Mouse (Mus musculus) gonadal fat pad, adult 2 months (tissue): ENCODE data around the gene Sfr1. TPM values are rescaled to one million over a fixed set of nuclear protein-coding genes. Genes with fewer than 3 reads are reported as not detected.

Experiments used
- DNase-seq: peaks from one replicate; pipeline ENCODE4 v3.0.0-alpha.2; 2012; ENCODE audit warnings: low read depth
- polyA plus RNA-seq: library from polyadenylated mRNA; depleted of rRNA; stranded (reverse); fragments of >200 nt; gene quantifications from 2 replicates; pipeline ENCODE4 v1.2.3, GENCODE M21; 2012; rRNA removed

Gene Sfr1
- polyA plus RNA-seq: 55.3 and 66.8 TPM in 2 replicates

DNA sequence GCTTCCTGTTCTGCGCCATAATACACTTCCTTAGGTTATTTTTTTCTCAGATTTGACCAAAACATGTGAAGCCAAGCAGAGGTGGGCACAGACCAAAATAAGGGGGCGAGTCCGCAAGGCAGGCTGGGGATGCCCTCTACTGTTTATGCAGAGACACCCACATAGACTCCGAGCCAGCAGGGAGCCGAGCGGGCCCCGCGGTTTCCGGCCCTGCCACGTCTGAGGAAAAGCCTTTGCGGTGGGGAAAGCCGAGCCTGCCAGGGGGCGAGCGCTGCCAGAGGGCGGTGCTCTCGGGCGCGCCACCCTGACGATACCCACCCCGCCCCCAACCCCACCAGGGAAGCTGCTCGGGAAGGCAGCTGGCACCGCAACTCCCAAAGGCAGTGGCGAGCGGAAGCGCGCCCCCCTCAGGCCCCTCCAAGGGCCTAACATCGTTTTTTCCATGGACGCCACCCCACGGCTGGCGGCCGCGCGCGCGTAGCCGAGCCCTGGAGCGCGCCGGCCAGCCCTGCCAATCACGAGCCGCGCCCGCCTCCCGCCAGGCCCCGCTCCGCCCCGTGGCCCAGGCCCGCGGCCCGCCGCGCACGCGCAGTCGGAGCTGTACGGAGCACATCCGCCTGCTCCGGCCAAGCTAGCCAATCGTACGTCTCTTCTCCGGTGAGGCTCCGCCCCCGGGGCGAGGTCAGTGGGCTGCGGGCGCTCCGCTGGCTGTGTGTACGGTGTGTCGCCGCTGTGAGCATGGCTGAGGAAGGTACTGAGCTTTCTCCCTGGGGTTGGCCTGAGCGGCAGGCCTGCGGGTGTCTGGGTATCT, at the start of gene Sfr1:
Gene Sfr1, plus strand, starts transcription at position 612 of the 811 bp plus-strand sequence.
- no peak for DNase-seq

DNA sequence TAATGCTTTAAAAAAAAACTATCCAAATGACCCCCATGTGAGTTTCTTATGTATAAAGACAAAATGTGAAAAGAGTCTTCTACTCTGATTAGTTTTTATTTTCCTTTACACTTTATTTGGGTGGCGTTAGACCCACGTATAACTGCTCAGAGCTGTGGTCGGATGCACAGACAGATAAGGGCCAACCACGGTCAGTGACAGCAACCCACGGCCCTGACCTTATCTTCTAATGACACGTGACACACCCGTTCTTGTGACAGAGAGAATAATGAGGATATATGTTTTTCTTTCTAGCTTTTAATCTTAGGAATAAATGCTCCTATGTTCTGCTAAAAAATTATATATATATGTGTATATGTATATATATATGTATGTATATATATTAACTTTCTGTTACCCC, 41.9 kb upstream of the Sfr1 start:
- no peak for DNase-seq

DNA sequence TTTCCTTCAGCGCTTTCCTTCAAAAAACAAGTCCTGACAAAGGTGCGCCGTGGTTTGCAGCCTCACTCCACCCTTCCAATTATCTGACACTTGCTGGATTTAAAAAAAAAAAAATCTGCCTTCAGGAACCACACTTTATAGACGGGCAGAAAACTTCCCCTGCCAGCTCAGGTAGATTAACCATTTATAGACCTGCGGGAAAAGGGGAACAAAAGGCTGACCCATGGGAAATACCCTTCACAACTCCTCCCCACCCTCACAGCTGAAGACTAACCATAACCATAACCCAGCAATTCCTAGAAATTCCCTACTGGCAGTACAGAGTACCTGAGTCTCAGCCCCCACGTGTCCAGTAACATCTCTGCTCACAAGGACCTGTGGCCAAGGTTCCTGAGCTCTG, 39.5 kb upstream of the Sfr1 start, which contains the start of gene Col17a1:
Gene Col17a1, minus strand, starts transcription at position 101 of the 400 bp plus-strand sequence.
- DNase-seq: no peak

DNA sequence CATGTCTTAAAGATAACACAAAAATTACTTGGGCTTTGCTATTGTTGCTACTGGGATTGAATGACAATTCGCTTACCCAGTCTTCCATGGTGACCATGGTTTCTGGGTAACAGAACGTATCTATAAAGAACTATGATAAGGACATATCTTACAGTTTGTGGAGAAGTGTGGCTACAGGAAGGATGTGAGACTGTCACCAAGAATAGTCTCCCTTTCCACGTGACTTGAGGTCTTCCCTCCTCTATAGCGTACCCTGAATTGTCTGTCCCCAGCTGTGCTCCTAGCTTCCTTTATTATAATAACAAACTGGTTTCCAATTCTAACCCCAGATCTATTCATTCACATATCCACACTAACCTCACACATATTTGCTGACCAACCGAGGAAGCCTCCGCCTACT, 35.8 kb upstream of the Sfr1 start:
- DNase-seq: no peak

DNA sequence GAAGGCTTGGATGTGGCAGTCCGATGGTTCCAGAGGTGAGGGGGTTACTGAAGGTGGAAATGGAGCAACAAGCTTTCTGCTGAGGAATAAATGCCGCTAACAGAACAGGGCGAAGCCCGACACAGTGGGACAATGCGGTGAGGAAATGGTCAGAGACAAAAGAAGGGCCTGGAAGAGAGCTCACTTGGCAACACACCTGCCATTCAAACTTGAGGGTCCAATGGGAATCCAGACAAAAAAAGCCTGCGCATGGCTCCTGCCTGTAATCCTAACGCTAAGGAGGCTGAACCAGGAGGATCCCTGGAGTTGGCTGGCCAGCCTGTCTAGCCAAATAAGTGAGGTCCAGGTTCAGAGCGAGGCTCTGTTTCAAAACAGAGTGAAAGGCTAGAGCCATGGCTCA, 35.1 kb upstream of the Sfr1 start:
- no peak for DNase-seq

DNA sequence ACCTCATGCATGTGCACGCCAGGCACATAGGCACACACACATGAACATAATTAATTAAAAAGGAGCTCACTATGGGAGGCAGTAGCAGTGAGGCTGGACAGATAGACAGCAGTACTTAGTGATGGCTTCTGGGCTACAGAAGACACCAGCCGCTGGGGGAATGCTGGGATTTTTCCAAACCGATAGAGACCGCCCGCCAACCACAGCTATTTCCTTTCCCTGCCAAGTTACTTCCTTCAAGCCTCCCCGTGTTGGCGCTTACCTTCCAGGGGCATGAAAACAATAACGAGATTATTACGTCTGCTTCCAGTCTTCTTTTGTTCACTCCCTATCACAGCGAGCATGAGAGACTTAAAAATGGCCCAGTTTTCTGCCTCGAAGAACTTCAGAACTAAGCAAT, 34.4 kb upstream of the Sfr1 start:
- no peak for DNase-seq

DNA sequence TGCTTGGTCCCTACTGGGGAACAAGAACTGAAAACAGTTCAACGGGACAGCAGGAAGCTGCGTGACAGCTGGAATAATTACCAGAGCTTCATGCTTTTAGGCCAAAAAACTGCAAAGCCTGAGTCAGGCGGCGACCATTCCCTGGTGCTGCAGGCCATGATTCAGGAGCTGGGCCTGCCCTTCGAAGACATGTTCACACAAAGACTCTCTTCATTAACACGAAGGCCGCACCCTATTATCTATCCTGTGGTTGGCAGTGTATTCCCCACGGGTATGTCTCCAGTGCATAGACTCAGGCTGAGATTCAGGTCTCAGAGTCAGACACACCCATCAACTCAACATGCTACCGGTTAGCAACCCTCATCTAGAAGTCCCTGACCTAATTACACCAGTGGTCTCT, 33.2 kb upstream of the Sfr1 start:
- no peak for DNase-seq

DNA sequence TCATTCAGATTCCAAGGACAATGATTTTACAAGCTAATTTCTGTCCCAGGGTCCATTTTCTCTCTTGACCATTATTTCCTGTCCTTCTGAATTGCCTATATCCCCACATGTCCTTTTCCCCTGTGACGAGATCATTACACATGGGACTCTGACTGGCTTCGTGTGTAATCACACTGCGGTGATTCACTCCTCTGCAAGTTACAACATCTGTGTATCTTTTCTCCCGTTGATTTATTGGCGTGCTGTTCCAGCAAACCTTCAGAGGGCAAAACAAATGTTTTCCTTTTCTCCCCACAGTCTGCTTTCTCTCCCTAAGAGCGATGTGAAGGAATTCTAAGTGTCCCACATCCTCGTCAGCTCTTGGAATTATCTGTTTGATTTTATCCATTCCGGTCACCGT, 31.7 kb upstream of the Sfr1 start:
- no peak for DNase-seq

DNA sequence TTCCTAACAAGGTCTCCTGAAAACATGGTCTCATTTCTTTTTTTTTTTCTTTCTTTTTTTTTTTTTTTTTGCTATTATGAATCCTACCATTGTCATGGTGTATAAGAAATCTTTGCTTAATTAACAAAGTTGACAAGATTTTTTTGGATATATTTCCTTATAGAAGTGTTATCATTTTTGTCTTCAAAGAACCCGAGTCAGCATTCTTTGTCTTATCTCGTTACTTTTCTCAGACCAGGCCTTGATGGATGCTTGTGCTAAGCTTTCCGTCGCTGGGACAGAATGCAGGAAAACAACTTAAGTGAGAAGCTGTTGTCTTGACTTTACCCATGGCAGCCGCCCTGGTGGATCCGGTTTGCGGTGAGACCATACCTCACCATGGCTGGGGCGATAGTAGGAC, 31.0 kb upstream of the Sfr1 start:
- no peak for DNase-seq

DNA sequence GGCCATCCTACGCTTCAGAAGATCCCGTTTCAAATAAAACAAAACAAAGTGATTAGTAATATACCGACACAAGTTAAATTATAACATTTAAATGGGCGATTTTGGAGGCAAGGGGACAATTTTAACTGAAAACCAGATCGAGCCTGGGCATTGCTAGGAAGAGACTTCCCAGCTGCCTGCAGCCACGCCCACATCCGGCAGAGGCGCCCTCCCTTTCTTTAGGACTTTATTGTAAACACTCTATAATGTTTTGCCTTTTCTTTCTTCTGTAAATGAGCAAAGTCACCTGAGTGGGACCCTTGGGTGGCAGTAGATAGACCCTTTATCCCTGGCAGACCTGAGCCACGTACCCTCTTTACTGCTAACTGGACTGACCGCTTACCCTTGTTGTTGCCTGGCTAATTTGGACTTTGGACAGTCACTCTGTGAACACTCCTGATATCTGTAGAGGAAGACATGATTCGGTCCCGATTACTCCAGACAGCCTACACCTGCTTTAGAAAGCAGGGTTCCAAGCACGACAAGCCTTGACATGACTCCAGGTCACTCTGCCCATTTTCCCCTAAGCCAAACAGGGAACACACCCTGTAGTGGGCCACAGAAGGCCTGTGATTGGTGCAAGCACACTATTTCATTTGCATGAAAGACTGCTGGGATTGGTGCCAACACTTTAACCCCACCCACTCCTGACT, 26.3 kb upstream of the Sfr1 start:
- no peak for DNase-seq

DNA sequence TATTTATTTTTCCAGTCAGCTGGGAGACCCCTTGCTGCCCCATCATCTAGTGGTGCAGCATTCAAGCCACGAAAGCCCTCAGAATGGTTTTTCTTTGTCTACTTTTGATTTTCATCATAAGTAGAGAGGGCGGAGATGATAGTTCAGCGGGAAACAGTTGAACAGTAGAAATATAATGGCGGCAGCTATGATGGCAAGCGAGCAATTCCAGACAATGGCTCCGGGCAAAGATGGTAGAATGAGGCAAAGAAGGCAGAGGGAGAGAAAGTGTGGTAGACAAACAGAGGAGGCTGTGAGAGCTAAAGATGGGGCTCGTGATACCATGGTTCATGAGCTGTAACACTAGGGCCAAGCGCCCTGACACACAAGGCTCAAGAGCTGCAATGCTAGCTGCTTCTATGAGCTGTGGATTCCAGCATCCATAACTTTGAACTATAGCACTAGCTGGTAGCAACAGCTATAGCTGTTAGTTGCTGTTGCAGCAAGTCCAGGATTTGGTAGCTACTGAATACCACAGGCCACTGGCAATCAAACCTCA, 25.6 kb upstream of the Sfr1 start:
- no peak for DNase-seq

DNA sequence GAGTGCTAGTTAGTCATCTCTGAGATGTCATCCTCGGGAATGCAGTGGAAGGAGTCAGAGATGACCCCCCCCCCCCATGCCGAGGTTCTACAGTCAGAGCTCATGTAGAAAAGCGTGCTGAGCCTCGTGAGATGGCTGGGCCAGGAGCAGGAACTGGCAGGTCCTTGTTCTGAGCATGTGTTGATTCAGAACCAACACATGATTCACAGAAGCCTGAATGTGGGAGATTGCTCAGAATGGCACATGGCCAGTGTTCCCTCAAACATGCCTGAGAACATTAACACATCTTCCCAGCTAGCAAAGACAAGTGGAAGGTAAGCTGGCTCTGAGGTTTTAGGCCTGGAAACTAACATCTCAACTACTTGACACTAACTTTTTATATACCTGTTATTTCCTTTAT, 21.1 kb upstream of the Sfr1 start:
- DNase-seq: no peak

DNA sequence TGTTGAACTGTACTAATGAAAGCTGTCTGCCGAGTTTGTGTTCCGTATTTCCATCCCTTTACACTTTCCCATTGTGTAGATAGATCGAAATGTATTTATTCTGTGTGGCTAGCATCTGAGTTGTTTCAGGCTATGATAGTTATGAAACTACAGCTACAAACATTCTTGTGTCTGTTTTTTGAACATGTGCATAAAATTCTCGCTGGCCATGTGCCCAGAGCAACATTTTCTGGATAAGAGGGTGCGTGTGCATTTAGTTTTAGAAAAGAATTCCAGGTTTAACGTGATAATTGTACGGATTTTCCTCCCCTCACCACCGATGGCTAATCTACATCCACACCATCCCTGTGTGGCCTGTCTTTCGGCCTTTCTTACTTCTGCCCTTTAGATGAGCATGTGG, 18.0 kb upstream of the Sfr1 start:
- DNase-seq: no peak

DNA sequence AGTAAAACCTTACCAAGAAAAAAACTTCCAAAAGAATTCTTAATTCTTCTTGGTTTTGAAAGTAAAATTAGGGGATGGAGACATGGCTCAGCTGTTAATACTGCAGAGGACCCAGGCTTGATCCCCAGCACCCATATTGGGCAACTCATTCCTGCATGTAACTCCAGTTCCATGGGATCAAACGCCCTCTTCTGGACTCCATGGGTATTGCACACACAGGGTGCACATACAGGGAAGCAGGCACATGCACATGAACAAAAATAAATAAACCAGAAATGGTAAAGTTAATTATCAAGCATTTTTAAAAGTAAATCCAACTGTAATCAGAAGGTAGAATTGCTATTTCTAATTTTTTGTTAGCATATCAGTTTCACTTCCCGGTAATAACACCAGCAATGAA, 15.3 kb upstream of the Sfr1 start:
- DNase-seq: no peak

DNA sequence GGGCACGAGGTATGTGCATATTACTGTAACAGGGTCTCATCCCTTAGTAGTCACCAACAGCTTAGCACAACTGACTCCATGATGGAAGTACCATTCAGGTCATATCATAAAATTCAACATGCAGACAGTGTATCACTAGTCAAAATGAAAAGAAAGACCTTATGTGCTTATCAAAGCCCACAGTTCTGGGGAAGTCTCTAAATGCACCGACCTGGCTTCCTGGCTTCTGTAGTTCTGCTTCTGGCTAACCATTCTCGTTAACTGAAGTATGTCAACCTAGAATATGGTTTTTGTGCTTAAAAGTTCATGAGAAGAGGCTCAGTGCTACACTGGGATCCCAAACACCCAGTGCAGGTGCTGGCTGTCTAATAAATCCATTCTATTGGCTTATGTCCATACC, 12.3 kb upstream of the Sfr1 start:
- no peak for DNase-seq

DNA sequence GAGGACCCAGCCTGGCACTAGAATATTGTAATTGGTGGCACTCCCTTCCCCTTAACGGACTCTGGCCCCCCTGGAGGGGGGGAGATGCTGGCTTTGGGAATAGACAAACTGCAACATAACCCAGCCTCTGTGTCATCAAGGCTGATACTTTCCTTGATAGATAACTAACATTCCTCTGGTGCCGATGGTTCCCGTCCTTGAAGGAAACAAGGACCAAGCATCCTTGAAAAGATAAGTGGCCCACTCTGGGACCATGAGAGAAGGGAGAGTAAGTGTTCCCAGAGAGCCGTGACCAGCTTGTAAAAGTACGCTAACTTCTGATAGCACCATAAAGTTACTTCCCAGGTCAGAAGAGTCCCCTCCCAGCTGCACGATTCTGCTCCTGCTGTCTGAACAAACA, 9.0 kb upstream of the Sfr1 start:
- DNase-seq: no peak

DNA sequence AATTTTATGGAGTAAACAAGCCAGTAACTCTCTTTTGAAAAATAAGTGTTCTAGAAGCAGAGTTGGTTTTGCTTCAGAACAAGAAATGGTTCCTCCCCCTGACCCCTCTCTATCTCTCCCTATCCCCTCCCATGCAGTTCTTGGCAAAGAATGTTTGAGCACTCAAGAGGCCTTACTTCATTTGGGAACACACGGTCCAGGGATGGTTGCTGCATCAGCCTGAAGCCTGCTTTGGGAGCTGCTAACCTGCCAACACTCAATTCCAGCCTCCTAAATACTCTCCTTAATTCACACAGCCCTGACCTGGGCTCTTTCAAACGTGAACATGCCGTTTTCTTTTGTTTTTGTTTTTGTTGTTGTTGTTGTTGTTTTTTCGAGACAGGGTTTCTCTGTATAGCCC, 6.6 kb upstream of the Sfr1 start:
- DNase-seq: no peak

DNA sequence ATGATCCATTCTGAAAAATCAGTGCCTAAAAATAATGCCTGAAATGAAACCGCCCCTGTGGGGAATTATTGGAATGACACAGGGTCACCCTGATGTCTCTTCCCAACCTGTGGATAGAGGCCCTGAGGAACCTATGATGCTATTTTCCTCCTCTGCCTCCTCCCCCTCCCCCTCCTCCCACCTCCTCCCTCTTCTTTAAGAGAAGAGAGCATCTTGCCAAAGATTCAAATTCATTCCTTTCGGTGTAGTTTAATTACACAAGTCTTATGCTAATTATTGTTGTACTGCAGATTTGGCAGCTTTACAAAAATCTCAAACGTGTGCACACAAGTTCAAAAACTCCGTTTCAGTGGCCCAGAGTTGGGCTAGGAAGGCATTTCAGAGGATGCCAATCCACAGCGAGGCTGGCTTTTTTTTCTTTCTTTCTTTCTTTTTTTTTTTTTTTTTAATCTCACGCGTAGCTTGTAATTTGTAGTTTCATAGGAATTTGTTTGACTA, 5.8 kb upstream of the Sfr1 start:
- DNase-seq: no peak

DNA sequence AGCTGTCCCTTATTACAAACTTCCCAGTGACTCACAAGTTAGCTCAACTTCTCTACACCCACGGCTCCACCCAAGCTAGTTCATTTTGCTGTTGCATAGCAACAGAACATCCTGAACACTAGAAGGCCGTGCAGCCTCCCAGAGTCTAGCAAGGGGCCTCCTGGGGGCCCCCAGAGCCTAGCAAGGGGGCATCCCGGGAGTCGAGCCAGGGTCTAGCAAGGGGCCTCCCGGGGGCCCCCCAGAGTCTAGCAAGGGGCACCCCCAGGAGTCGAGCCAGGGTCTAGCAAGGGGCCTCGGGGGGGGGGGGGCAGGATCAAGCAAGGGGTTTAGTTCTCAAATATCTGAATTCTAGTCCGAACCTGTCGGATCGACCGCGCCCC, 801 bp upstream of the Sfr1 start:
- DNase-seq: no peak

DNA sequence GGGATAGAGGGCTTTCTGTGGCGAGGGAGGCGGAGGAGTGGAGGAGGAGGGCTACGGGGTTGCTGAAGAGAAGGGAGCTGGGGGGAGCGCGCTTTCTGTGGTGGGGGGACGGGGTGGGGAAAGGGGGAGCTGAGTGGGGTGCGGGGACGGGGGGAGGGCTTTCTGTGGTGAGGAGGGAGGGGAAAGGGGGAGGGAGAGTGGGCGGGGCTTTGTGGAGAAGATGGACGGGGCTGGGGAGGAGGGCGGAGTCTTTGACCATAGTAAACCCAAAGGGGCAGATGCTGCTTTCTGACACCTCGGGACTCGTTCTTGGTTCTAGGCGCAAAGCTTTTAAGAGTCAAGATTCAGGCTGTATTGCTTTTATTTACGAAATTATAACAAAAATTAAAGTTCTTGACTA, 449 bp downstream of the Sfr1 start:
- no peak for DNase-seq

DNA sequence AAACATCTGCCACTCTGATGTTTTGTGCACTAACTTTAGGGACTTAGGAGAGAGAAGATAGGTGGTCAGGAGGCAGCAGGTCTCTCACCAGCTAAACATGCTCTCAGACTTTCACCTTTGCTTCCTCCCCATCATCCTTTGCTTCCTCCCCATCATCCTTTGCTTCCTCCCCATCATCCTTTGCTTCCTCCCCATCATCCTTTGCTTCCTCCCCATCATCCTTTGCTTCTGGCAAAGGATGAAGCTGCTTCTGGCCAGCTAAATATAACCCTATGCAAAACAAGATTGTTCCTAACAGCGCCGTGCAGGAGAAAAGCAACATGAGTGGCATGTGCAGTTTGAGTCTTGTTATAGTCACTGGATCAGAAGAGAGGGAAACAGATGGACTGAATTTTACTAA, 15.6 kb downstream of the Sfr1 start:
- DNase-seq: no peak

DNA sequence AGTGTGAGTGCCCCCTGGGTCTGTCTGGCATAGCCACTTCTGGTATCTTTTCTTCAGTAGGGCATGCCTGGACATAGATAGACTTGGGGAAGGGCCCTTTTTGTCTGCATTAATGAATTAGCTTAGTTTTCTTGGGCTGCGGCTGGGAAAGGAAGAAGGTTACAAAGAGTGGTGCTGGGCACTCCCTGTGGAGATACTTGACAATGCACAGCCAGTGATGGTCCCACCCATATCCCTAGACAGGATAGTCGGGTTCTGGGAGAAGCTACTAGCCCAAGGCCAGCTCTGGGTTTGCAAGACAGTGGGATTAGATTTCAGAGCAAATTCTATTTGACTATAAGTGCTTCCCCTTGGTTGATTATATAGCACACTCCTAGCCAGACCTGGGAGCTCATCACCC, 17.5 kb downstream of the Sfr1 start:
- DNase-seq: no peak

DNA sequence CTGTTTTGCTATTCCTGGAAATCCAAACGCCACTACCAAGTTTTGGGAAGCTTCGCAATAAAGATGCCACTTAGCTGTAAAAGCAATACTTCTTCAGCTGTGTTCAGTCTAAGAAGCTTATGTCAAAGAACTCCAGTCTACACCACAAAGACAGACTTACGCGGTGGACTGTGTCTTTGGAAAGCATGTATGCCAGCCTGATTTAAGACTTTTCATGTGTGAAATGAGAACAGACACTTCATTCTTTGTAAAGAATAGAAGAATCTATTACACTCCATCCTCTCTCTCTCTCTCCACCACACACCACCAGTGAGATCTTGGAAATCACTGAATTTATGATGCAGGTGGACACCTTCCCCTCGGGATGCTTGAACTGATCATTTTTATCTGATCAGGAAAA, 18.9 kb downstream of the Sfr1 start:
- DNase-seq: no peak
